Mouse (Mus musculus) cortical plate, adult 2 months (tissue): ENCODE measurements around the gene Pax1.

Source experiments
- CTCF ChIP-seq: fragments of 200-500 bp; IDR thresholded peaks from 2 replicates; pipeline ENCODE4 v1.5.1; 2011; ENCODE audit warnings: mild to moderate bottlenecking, control low read depth, low read length; ENCODE audit not compliant: insufficient read depth; ENCODE audit errors: extremely low read depth
- POLR2A ChIP-seq: fragments of 200-500 bp; IDR thresholded peaks from 2 replicates; pipeline ENCODE4 v1.6.1; 2011; ENCODE audit warnings: mild to moderate bottlenecking, low read length, control low read depth; ENCODE audit not compliant: insufficient read depth; ENCODE audit errors: extremely low read depth

DNA sequence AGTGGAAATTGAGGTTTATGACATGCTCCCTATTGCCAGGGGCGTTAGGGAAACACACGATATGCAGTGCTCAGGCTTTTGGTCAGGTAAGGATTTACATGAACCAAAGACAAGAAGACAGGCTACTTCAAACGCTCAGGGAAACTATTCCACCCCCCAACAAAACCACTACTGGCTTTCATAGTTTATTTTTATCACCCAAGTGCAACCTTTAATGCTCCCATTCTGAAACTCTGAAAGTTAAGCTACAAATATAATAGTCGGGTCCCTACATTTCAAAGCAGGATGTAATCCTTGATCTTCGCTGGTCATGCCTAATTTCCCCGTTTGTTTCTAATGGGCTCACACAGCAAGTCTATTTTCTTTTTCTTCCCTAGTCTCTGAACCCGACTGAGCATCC is 1.3 kb upstream of the Pax1 start:
- no peak for TF ChIP-seq POLR2A
- TF ChIP-seq CTCF = no peak
